Mouse (Mus musculus) CH12.LX (cell line): Measurements from ENCODE around the gene Gm1113. TPM values are rescaled to one million over a fixed set of nuclear protein-coding genes. Genes with fewer than 3 reads are reported as not detected.

Experiments
- DNase-seq: peaks from one replicate; pipeline ENCODE4 v3.0.0-alpha.2; 2013; ENCODE audit errors: extremely low read depth
- H3K27ac ChIP-seq: 2 replicates; pipeline ENCODE4 v1.5.1; 2012; ENCODE audit warnings: low read depth, mild to moderate bottlenecking, control low read depth, moderate library complexity; ENCODE audit not compliant: insufficient read depth
- H3K27me3 ChIP-seq: replicated peaks from 2 replicates; pipeline ENCODE3; 2012; ENCODE audit warnings: inconsistent platforms
- H3K36me3 ChIP-seq, 2 experiments: replicated peaks in 1 of 2; 2 replicates each; pipeline versions ENCODE3 to v1.6.1; 2012; ENCODE audit warnings: inconsistent platforms in 1 of 2, low read length in 1 of 2, mild to moderate bottlenecking in 1 of 2, mixed read lengths in 1 of 2, moderate library complexity in 1 of 2; ENCODE audit not compliant: control insufficient read depth in 1 of 2, insufficient read depth in 1 of 2
- H3K4me1 ChIP-seq, 2 experiments: 2 replicates each; pipeline ENCODE4 v1.6.1; 2012; ENCODE audit warnings: inconsistent platforms in 1 of 2, moderate library complexity in 1 of 2; ENCODE audit not compliant: insufficient read depth in 2 of 2, control insufficient read depth in 1 of 2
- H3K4me2 ChIP-seq: 2 replicates; pipeline ENCODE4 v1.6.1; 2012; ENCODE audit warnings: low read depth, mild to moderate bottlenecking, control low read depth; ENCODE audit not compliant: poor library complexity, insufficient read depth, severe bottlenecking
- H3K4me3 ChIP-seq, 3 experiments: fragments of 150-350 bp in 1 of 3; sonication (generic) in 1 of 3; replicated peaks in 1 of 3; 2 replicates each; pipeline versions ENCODE3 to v1.5.1; 2011 to 2012; ENCODE audit warnings: low read depth in 2 of 3, low read length in 2 of 3, mild to moderate bottlenecking in 2 of 3, moderate library complexity in 2 of 3, control low read depth in 1 of 3, improper control_type of control experiment in 1 of 3, inconsistent platforms in 1 of 3, mixed read lengths in 1 of 3; ENCODE audit not compliant: poor library complexity in 1 of 3
- H3K79me2 ChIP-seq: replicated peaks from 2 replicates; pipeline ENCODE4 v1.6.1; 2012; ENCODE audit warnings: mild to moderate bottlenecking, moderate library complexity; ENCODE audit not compliant: control insufficient read depth, poor library complexity, insufficient read depth, severe bottlenecking; ENCODE audit errors: extremely low read depth
- H3K9ac ChIP-seq: 2 replicates; pipeline ENCODE4 v1.6.1; 2012; ENCODE audit warnings: low read depth, mild to moderate bottlenecking, control low read depth, moderate library complexity; ENCODE audit not compliant: insufficient read depth
- H3K9me3 ChIP-seq: replicated peaks from 2 replicates; pipeline ENCODE3; 2012; ENCODE audit warnings: low read length, inconsistent platforms, mixed read lengths
- UBTF ChIP-seq: IDR thresholded peaks from 2 replicates; pipeline ENCODE4 v1.6.1; 2012; ENCODE audit warnings: low read depth, mild to moderate bottlenecking, inconsistent platforms, low read length, improper control_type of control experiment, moderate library complexity
- dilution Hi-C: fragments of 300-500 bp; cut with MboI; formaldehyde crosslinking; loops from 2 replicates; pipeline ENCODE4 v1.14.3; 2020; ENCODE audit warnings: low sequenced_read_pairs; ENCODE audit not compliant: extremely low pct_unique_long_range_greater_than_20kb, extremely low pct_ligation_motif_present
- in situ Hi-C: fragments of 300-500 bp; cut with MboI; formaldehyde crosslinking; loops from 3 replicates; pipeline ENCODE4 v1.14.3; 2019; ENCODE audit warnings: low sequenced_read_pairs, low pct_ligation_motif_present, low pct_unique_long_range_greater_than_20kb, mixed read lengths
- polyA plus RNA-seq: library from polyadenylated mRNA; unstranded; fragments of >175 nt; gene quantifications from 2 replicates; pipeline ENCODE4 v1.2.1, GENCODE M21; 2012; ENCODE audit warnings: low read depth; ENCODE audit not compliant: insufficient read length
- total RNA-seq, 2 experiments: library from RNA; depleted of rRNA; stranded (reverse); fragments of 300-350 nt in 1 of 2; fragments of >200 nt in 1 of 2; gene quantifications; 2 replicates each; pipeline ENCODE4 v1.2.3; 2012 to 2014

Gm1113 gene
- total and polyA plus RNA-seq, 3 experiments, result not detected

- H3K4me2 ChIP-seq, result no peak overlapping the region
- H3K27ac ChIP-seq, result no peak overlapping the region
- no peaks in the 10 kb centered on the region for H3K27me3 ChIP-seq
- dilution Hi-C loops (no loop called here), in situ Hi-C loops (no loop called here)
- no peak overlapping the region for H3K9ac ChIP-seq
- no peak for TF ChIP-seq UBTF
- H3K9me3 ChIP-seq, result no peaks in the 10 kb centered on the region
- H3K79me2 ChIP-seq, result no peaks in the 10 kb centered on the region
- no peak overlapping the region for H3K4me3 ChIP-seq
- H3K4me1 ChIP-seq, result no peaks in the 10 kb centered on the region
- no peak for DNase-seq
- peaks cover 0 to 23% of the 10 kb centered on the region in 2 experiments for H3K36me3 ChIP-seq
Observed at GRCm38 (mm10) chr9:35459594-35459993, 58.5 kb downstream of the Gm1113 start.

Other genes with a start within 250 kb of the Gm1113 start
- 1.9 and 2.3 TPM in 2 replicates for gene Cdon, start 97.1 kb downstream of the Gm1113 start, total RNA-seq (2012; rRNA removed)
- gene Cdon, start 97.1 kb downstream of the Gm1113 start, total RNA-seq (2014; rRNA removed), result 1.8 TPM in 2 replicates
- gene Cdon, start 97.1 kb downstream of the Gm1113 start, polyA plus RNA-seq, result 2.7 and 2.9 TPM in 2 replicates
- gene Ddx25, start 40.3 kb upstream of the Gm1113 start, total RNA-seq (2012; rRNA removed), result 0.50 and 0.85 TPM in 2 replicates
- 0.44 and 0.68 TPM in 2 replicates for gene Ddx25, start 40.3 kb upstream of the Gm1113 start, total RNA-seq (2014; rRNA removed)
- 0.33 and 0.46 TPM in 2 replicates for gene Ddx25, start 40.3 kb upstream of the Gm1113 start, polyA plus RNA-seq
- 18.0 and 22.5 TPM in 2 replicates for gene Pus3, start 40.3 kb upstream of the Gm1113 start, total RNA-seq (2012; rRNA removed)
- 40.8 and 45.2 TPM in 2 replicates for gene Pus3, start 40.3 kb upstream of the Gm1113 start, total RNA-seq (2014; rRNA removed)
- gene Pus3, start 40.3 kb upstream of the Gm1113 start, polyA plus RNA-seq, result 21.8 and 22.1 TPM in 2 replicates
- 0.17 and 1.0 TPM in 2 replicates for gene Pate2, start 52.0 kb upstream of the Gm1113 start, total RNA-seq (2012; rRNA removed)
- gene Pate2, start 52.0 kb upstream of the Gm1113 start, total RNA-seq (2014; rRNA removed), result 0.24 and 0.59 TPM in 2 replicates
- gene Pate2, start 52.0 kb upstream of the Gm1113 start, polyA plus RNA-seq, result 0.41 and 0.68 TPM in 2 replicates
- 15.4 and 16.0 TPM in 2 replicates for gene Hyls1, start 52.1 kb upstream of the Gm1113 start, total RNA-seq (2012; rRNA removed)
- gene Hyls1, start 52.1 kb upstream of the Gm1113 start, total RNA-seq (2014; rRNA removed), result 18.9 and 21.5 TPM in 2 replicates
- 18.3 and 20.2 TPM in 2 replicates for gene Hyls1, start 52.1 kb upstream of the Gm1113 start, polyA plus RNA-seq
- gene Pate4, start 93.7 kb upstream of the Gm1113 start, total RNA-seq (2012; rRNA removed), result not detected in 2 replicates
- not detected in 2 replicates for gene Pate4, start 93.7 kb upstream of the Gm1113 start, total RNA-seq (2014; rRNA removed)
- gene Pate4, start 93.7 kb upstream of the Gm1113 start, polyA plus RNA-seq, result not detected in 2 replicates
- not detected in 2 replicates for gene Pate3, start 129.9 kb upstream of the Gm1113 start, total RNA-seq (2012; rRNA removed)
- gene Pate3, start 129.9 kb upstream of the Gm1113 start, total RNA-seq (2014; rRNA removed), result not detected in 2 replicates
- gene Pate3, start 129.9 kb upstream of the Gm1113 start, polyA plus RNA-seq, result not detected in 2 replicates
- not detected in 2 replicates for gene Pate1, start 169.1 kb upstream of the Gm1113 start, total RNA-seq (2012; rRNA removed)
- gene Pate1, start 169.1 kb upstream of the Gm1113 start, total RNA-seq (2014; rRNA removed), result not detected in 2 replicates
- not detected in 2 replicates for gene Pate1, start 169.1 kb upstream of the Gm1113 start, polyA plus RNA-seq
- gene Gm17677, start 222.8 kb upstream of the Gm1113 start, total RNA-seq (2012; rRNA removed), result not detected in 2 replicates
- not detected in 2 replicates for gene Gm17677, start 222.8 kb upstream of the Gm1113 start, total RNA-seq (2014; rRNA removed)
- not detected in 2 replicates for gene Gm17677, start 222.8 kb upstream of the Gm1113 start, polyA plus RNA-seq